ENCODE assay signal across 10 mouse cellular contexts in genomic region chr3:101443265-101443881, GRCm38 (mm10).
DNase-seq lines count a peak whose midpoint lies in the region; ATAC-seq and TF ChIP-seq lines count a peak whose summit lies in the region.
"Had no signal": no experiment of that assay in that cellular context is flagged by ENCODE, and none has a peak within 500 bp of the region (broad histone marks: within the 10 kb centered on the region; RNA-seq: fewer than 3 reads in every experiment).

No protein-coding gene starts in this region.

- H3K27me3 ChIP-seq in forebrain, embryonic 13.5 days, result no peaks in the 10 kb centered on the region
- no peaks in the 10 kb centered on the region for H3K27me3 ChIP-seq in forebrain, embryonic 12.5 days
- no peaks in the 10 kb centered on the region for H3K27me3 ChIP-seq in lung, embryonic 14.5 days (ENCODE audit: insufficient read depth, low read length)
- H3K27me3 ChIP-seq in hindbrain, embryonic 11.5 days (ENCODE audit: control insufficient read depth, insufficient read depth, low read length), result no peaks in the 10 kb centered on the region

- H3K36me3 ChIP-seq in forebrain, embryonic 13.5 days (ENCODE audit: poor library complexity, severe bottlenecking), result peaks cover 20% of the 10 kb centered on the region
- peaks cover 15% of the 10 kb centered on the region for H3K36me3 ChIP-seq in forebrain, embryonic 12.5 days (replicated peaks)
- H3K36me3 ChIP-seq in lung, embryonic 14.5 days (ENCODE audit: insufficient read depth), result peaks cover 19% of the 10 kb centered on the region
- 0 out of 2 replicates have a peak, but pooled peaks cover 4% of the 10 kb centered on the region for H3K36me3 ChIP-seq in hindbrain, embryonic 11.5 days (ENCODE audit: control insufficient read depth, insufficient read depth, low read length)

- ATAC-seq in forebrain, embryonic 13.5 days, result peak; percentile 64; the same call in 1 of the 2 replicates
- ATAC-seq in forebrain, embryonic 12.5 days (ENCODE audit: low FRiP score), result no peak
- no peak for ATAC-seq in lung, embryonic 14.5 days (ENCODE audit: insufficient read depth)
- ATAC-seq in hindbrain, embryonic 11.5 days (ENCODE audit: low FRiP score), result peak; percentile 45; the same call in 1 of the 2 replicates
- ATAC-seq in granulocyte monocyte progenitor cell, adult 5-6 weeks (replicated peaks; ENCODE audit: poor library complexity, severe bottlenecking), result no peak

- WGBS in forebrain, embryonic 13.5 days, result 72% methylated on average over 11 of the region's 11 CpGs
- 71% methylated on average over 11 of the region's 11 CpGs for WGBS in forebrain, embryonic 12.5 days
- 76% methylated on average over 11 of the region's 11 CpGs for WGBS in lung, embryonic 14.5 days
- 83% methylated on average over 11 of the region's 11 CpGs for WGBS in hindbrain, embryonic 11.5 days

- DNase-seq in lung, embryonic 14.5 days, result peak; percentile 52
- no peak for DNase-seq in lung, postnatal 25 days (ENCODE audit: low spot score)
- DNase-seq in hindbrain, embryonic 11.5 days (ENCODE audit: low spot score), result peak; percentile 14
- DNase-seq in retina, embryonic 14.5 days (ENCODE audit: low spot score), result peak; percentile 56
- DNase-seq in T-cell, adult 2 months (ENCODE audit: low spot score), result no peak
- DNase-seq: heart, postnatal 14 days; lung, postnatal 4 days had no signal

- H3K4me3 ChIP-seq in forebrain, embryonic 13.5 days, result no peak overlapping the region
- H3K4me3 ChIP-seq in forebrain, embryonic 12.5 days (replicated peaks), result no peak overlapping the region
- no peak overlapping the region for H3K4me3 ChIP-seq in lung, embryonic 14.5 days (ENCODE audit: low read depth, low read length)
- H3K4me3 ChIP-seq in hindbrain, embryonic 11.5 days (ENCODE audit: low read depth, low read length), result no peak overlapping the region

- peak; percentile 56; the same call in 1 of the 2 replicates for TF ChIP-seq CTCF in lung, embryonic 14.5 days (IDR thresholded peaks at IDR 0.05; ENCODE audit: low read depth)

- no peak overlapping the region for H3K4me2 ChIP-seq in forebrain, embryonic 13.5 days
- no peak overlapping the region for H3K4me2 ChIP-seq in forebrain, embryonic 12.5 days
- no peak overlapping the region for H3K4me2 ChIP-seq in lung, embryonic 14.5 days
- H3K4me2 ChIP-seq in hindbrain, embryonic 11.5 days (replicated peaks; ENCODE audit: low read depth, low read length), result no peak overlapping the region

- H3K9me3 ChIP-seq in forebrain, embryonic 13.5 days (replicated peaks), result no peaks in the 10 kb centered on the region
- no peaks in the 10 kb centered on the region for H3K9me3 ChIP-seq in forebrain, embryonic 12.5 days
- H3K9me3 ChIP-seq in lung, embryonic 14.5 days (ENCODE audit: low read depth, low read length), result no peaks in the 10 kb centered on the region
- no peaks in the 10 kb centered on the region for H3K9me3 ChIP-seq in hindbrain, embryonic 11.5 days (ENCODE audit: control insufficient read depth, low read length)

- H3K4me1 ChIP-seq in forebrain, embryonic 13.5 days, result peaks cover 1% of the 10 kb centered on the region; the same call in 1 of the 2 replicates
- H3K4me1 ChIP-seq in forebrain, embryonic 12.5 days, result peaks cover 9% of the 10 kb centered on the region; the same call in 1 of the 2 replicates
- no peaks in the 10 kb centered on the region for H3K4me1 ChIP-seq in lung, embryonic 14.5 days (ENCODE audit: insufficient read depth)
- H3K4me1 ChIP-seq in hindbrain, embryonic 11.5 days (replicated peaks; ENCODE audit: control insufficient read depth, insufficient read depth, low read length), result no peaks in the 10 kb centered on the region

- no peak overlapping the region for H3K9ac ChIP-seq in forebrain, embryonic 13.5 days
- no peak overlapping the region for H3K9ac ChIP-seq in forebrain, embryonic 12.5 days
- no peak overlapping the region for H3K9ac ChIP-seq in lung, embryonic 14.5 days
- no peak overlapping the region for H3K9ac ChIP-seq in hindbrain, embryonic 11.5 days (ENCODE audit: low read depth, low read length)

- no peak overlapping the region for H3K27ac ChIP-seq in forebrain, embryonic 13.5 days
- H3K27ac ChIP-seq in forebrain, embryonic 12.5 days, result no peak overlapping the region
- H3K27ac ChIP-seq in lung, embryonic 14.5 days (ENCODE audit: low read depth), result no peak overlapping the region
- H3K27ac ChIP-seq in hindbrain, embryonic 11.5 days (ENCODE audit: low read depth, low read length), result no peak overlapping the region

Comparison
In these comparisons a context has a peak if more than half of its experiments do, and no peak if none do; other contexts are left out.
1. ATAC-seq: peak in forebrain, embryonic 13.5 days (single experiment) and hindbrain, embryonic 11.5 days (single experiment); none in forebrain, embryonic 12.5 days (single experiment), lung, embryonic 14.5 days (single experiment) and granulocyte monocyte progenitor cell, adult 5-6 weeks (single experiment).
2. DNase-seq: peak in lung, embryonic 14.5 days (single experiment), hindbrain, embryonic 11.5 days (single experiment) and retina, embryonic 14.5 days (single experiment); none in lung, postnatal 25 days (single experiment) and T-cell, adult 2 months (single experiment).